Mouse (Mus musculus) hindbrain, embryonic 11.5 days (tissue): ENCODE results near the gene Pde5a. TPM values are rescaled to one million over a fixed set of nuclear protein-coding genes. Genes with fewer than 3 reads are reported as not detected.

ENCODE experiments used
- ATAC-seq: fragments of 200-750 bp; cut with Nextera tagmentation; 2 replicates; pipeline ENCODE4 v1.8.0; 2017; ENCODE audit warnings: mild to moderate bottlenecking, moderate TSS enrichment, moderate library complexity; ENCODE audit not compliant: low FRiP score
- DNase-seq: peaks from one replicate; pipeline ENCODE4 v3.0.0-alpha.2; 2015; ENCODE audit warnings: low spot score
- H3K27ac ChIP-seq: fragments of 300-500 bp; sonication (generic); 2 replicates; pipeline ENCODE4 v1.5.1; 2014; ENCODE audit warnings: mild to moderate bottlenecking, low read depth, low read length
- H3K27me3 ChIP-seq: fragments of 300-500 bp; sonication (generic); 2 replicates; pipeline ENCODE4 v1.6.1; 2014; ENCODE audit warnings: mild to moderate bottlenecking, low read length, moderate library complexity, mixed read lengths; ENCODE audit not compliant: control insufficient read depth, insufficient read depth
- H3K36me3 ChIP-seq: fragments of 300-500 bp; sonication (generic); 2 replicates; pipeline ENCODE4 v1.6.1; 2014; ENCODE audit warnings: mild to moderate bottlenecking, low read length, moderate library complexity, mixed read lengths; ENCODE audit not compliant: control insufficient read depth, insufficient read depth
- H3K4me1 ChIP-seq: fragments of 300-500 bp; sonication (generic); replicated peaks from 2 replicates; pipeline ENCODE4 v1.6.1; 2014; ENCODE audit warnings: low read length, mixed read lengths; ENCODE audit not compliant: control insufficient read depth, insufficient read depth
- H3K4me2 ChIP-seq: fragments of 300-500 bp; sonication (generic); replicated peaks from 2 replicates; pipeline ENCODE4 v1.6.1; 2014; ENCODE audit warnings: mild to moderate bottlenecking, low read depth, low read length
- H3K4me3 ChIP-seq: fragments of 300-500 bp; sonication (generic); 2 replicates; pipeline ENCODE4 v1.5.1; 2014; ENCODE audit warnings: low read depth, low read length
- H3K9ac ChIP-seq: fragments of 300-500 bp; sonication (generic); 2 replicates; pipeline ENCODE4 v1.6.1; 2014; ENCODE audit warnings: low read depth, low read length
- H3K9me3 ChIP-seq: fragments of 300-500 bp; sonication (generic); 2 replicates; pipeline ENCODE4 v1.6.1; 2016; ENCODE audit warnings: low read length; ENCODE audit not compliant: control insufficient read depth
- WGBS: fragments of 180-500 bp; shearing (Covaris S2); extraction: QIAGEN DNeasy Blood & Tissue Kit; methylation state at CpG from one replicate; pipeline ENCODE4 v1.1.7; 2014; 5-methylcytosine and 5-hydroxymethylcytosine counted together
- polyA plus RNA-seq: library from polyadenylated mRNA; unstranded; fragments of >200 nt; fragmentation: Nextera tagmentation; extraction: Ambion mirVana; gene quantifications from 2 replicates; pipeline ENCODE4 v1.2.1, GENCODE M21; 2014

Pde5a gene
- polyA plus RNA-seq, 1 experiment from 2014 or later = 8.1 TPM

GRCm38 (mm10) chr3:122739460-122739859 lies 10.7 kb downstream of the Pde5a start:
- no peak overlapping the region for H3K27ac ChIP-seq

GRCm38 (mm10) chr3:122744265-122744664 lies 15.5 kb downstream of the Pde5a start:
- WGBS = 93% methylated on average over 3 of the region's 3 CpGs
- Histone ChIP-seq H3K9me3 (no peaks in the 10 kb centered on the region), H3K4me1 (no peaks in the 10 kb centered on the region), H3K9ac (no peak overlapping the region), H3K4me3 (no peak overlapping the region), H3K27ac (no peak overlapping the region), H3K27me3 (no peaks in the 10 kb centered on the region), H3K36me3 (no peaks in the 10 kb centered on the region), H3K4me2 (no peak overlapping the region)
- no peak for ATAC-seq
- no peak for DNase-seq

More at GRCm38 (mm10) chr3:122739460-122739859, 10.7 kb downstream of the Pde5a start:
- DNase-seq (no peak), ATAC-seq (no peak)
- Histone ChIP-seq H3K9ac (no peak overlapping the region), H3K4me3 (no peak overlapping the region), H3K27me3 (no peaks in the 10 kb centered on the region), H3K9me3 (no peaks in the 10 kb centered on the region), H3K36me3 (no peaks in the 10 kb centered on the region), H3K4me1 (no peaks in the 10 kb centered on the region), H3K4me2 (no peak overlapping the region)
- 97% methylated on average over 15 of the region's 15 CpGs for WGBS

GRCm38 (mm10) chr3:122747921-122748700 lies 19.4 kb downstream of the Pde5a start:
- WGBS = 87% methylated on average over 9 of the region's 9 CpGs
- Histone ChIP-seq H3K27me3 (no peaks in the 10 kb centered on the region), H3K4me1 (no peaks in the 10 kb centered on the region), H3K9me3 (no peaks in the 10 kb centered on the region), H3K4me2 (no peak overlapping the region), H3K9ac (no peak overlapping the region), H3K27ac (no peak overlapping the region), H3K36me3 (no peaks in the 10 kb centered on the region), H3K4me3 (no peak overlapping the region)
- ATAC-seq (no peak), DNase-seq (no peak)

- 87% methylated on average over 8 of the region's 8 CpGs for WGBS
Observed at GRCm38 (mm10) chr3:122763240-122763761, 34.6 kb downstream of the Pde5a start.

GRCm38 (mm10) chr3:122763768-122764167 lies 35.0 kb downstream of the Pde5a start:
- no peak overlapping the region for H3K9ac ChIP-seq
- H3K4me3 ChIP-seq = no peak overlapping the region
- H3K27me3 ChIP-seq = no peaks in the 10 kb centered on the region
- no peak overlapping the region for H3K4me2 ChIP-seq
- H3K36me3 ChIP-seq = no peaks in the 10 kb centered on the region
- no peaks in the 10 kb centered on the region for H3K9me3 ChIP-seq
- DNase-seq (no peak), ATAC-seq (no peak)
- H3K4me1 ChIP-seq = no peaks in the 10 kb centered on the region
- no peak overlapping the region for H3K27ac ChIP-seq
- 79% methylated on average over 14 of the region's 14 CpGs for WGBS

More at GRCm38 (mm10) chr3:122763240-122763761, 34.6 kb downstream of the Pde5a start:
- H3K4me3 ChIP-seq = no peak overlapping the region
- H3K4me1 ChIP-seq = no peaks in the 10 kb centered on the region
- H3K36me3 ChIP-seq = no peaks in the 10 kb centered on the region
- H3K27ac ChIP-seq = no peak overlapping the region
- no peak for ATAC-seq
- DNase-seq = no peak
- H3K4me2 ChIP-seq = no peak overlapping the region
- no peaks in the 10 kb centered on the region for H3K9me3 ChIP-seq
- no peak overlapping the region for H3K9ac ChIP-seq
- no peaks in the 10 kb centered on the region for H3K27me3 ChIP-seq

- Histone ChIP-seq H3K4me3 (no peak overlapping the region), H3K27me3 (no peaks in the 10 kb centered on the region), H3K4me2 (no peak overlapping the region), H3K4me1 (no peaks in the 10 kb centered on the region), H3K36me3 (no peaks in the 10 kb centered on the region), H3K27ac (no peak overlapping the region), H3K9ac (no peak overlapping the region), H3K9me3 (no peaks in the 10 kb centered on the region)
- DNase-seq (no peak), ATAC-seq (no peak)
- WGBS = 71% methylated on average over 4 of the region's 4 CpGs
Observed at GRCm38 (mm10) chr3:122766930-122767329, 38.2 kb downstream of the Pde5a start.

- H3K4me3 ChIP-seq = no peak overlapping the region
- no peak for ATAC-seq
- no peaks in the 10 kb centered on the region for H3K4me1 ChIP-seq
- H3K9ac ChIP-seq = no peak overlapping the region
- 63% methylated on average over 5 of the region's 5 CpGs for WGBS
- H3K36me3 ChIP-seq = no peaks in the 10 kb centered on the region
- no peaks in the 10 kb centered on the region for H3K27me3 ChIP-seq
- no peak for DNase-seq
- H3K4me2 ChIP-seq = no peak overlapping the region
- no peak overlapping the region; the same call in 1 of the 2 replicates for H3K27ac ChIP-seq
- no peaks in the 10 kb centered on the region for H3K9me3 ChIP-seq
Observed at GRCm38 (mm10) chr3:122767841-122768240, 39.1 kb downstream of the Pde5a start.

GRCm38 (mm10) chr3:122781417-122781816 lies 52.7 kb downstream of the Pde5a start:
- Histone ChIP-seq H3K4me1 (no peaks in the 10 kb centered on the region), H3K9me3 (no peaks in the 10 kb centered on the region), H3K4me3 (no peak overlapping the region), H3K27ac (no peak overlapping the region), H3K36me3 (no peaks in the 10 kb centered on the region), H3K9ac (no peak overlapping the region), H3K4me2 (no peak overlapping the region), H3K27me3 (no peaks in the 10 kb centered on the region)
- DNase-seq (no peak), ATAC-seq (no peak)
- 83% methylated on average over 6 of the region's 6 CpGs for WGBS

- no peaks in the 10 kb centered on the region for H3K36me3 ChIP-seq
- H3K9me3 ChIP-seq = no peaks in the 10 kb centered on the region
- H3K27me3 ChIP-seq = no peaks in the 10 kb centered on the region
- H3K4me2 ChIP-seq = no peak overlapping the region
- H3K4me1 ChIP-seq = no peaks in the 10 kb centered on the region
- whole genome bisulfite sequencing = 76% methylated on average over 1 of the region's 1 CpGs
- DNase-seq = no peak
- ATAC-seq = no peak
- no peak overlapping the region for H3K9ac ChIP-seq
- H3K4me3 ChIP-seq = no peak overlapping the region
- no peak overlapping the region for H3K27ac ChIP-seq
Observed at GRCm38 (mm10) chr3:122784245-122784644, 55.5 kb downstream of the Pde5a start.
